In the genomic region with DNA sequence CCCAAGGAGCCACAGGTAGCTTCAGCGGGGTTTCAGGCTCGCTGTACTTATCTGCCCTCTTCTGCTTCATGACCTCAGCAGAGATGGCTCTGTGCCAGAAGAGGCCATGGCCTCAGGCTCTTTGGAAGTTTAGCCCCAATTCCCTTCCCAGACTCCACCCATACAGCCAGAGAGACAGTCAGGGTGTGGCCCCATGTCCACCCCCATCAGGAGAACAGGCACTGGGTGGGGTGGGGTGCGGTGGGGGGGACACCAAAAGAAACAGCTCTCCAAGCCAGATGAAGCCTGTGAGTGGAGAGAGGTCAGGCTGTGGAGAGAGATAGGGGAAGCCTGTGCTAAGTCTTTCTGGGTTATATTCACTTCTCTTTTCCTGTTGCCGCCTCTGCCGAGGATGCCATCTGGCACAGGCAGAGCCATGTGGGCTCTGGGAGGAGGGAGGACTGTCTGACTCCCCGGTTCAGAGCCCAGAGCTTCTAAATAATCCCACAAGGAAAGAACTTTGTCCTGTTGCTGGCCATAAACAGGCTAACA, we compare ENCODE assay signal across 9 mouse cellular contexts. TPM values are rescaled to one million over a fixed set of nuclear protein-coding genes. Genes with fewer than 3 reads are reported as not detected.
DNase-seq lines count a peak whose midpoint lies in the region; ATAC-seq and TF ChIP-seq lines count a peak whose summit lies in the region.
"Had no signal": no experiment of that assay in that cellular context is flagged by ENCODE, and none has a peak within 500 bp of the region (broad histone marks: within the 10 kb centered on the region; RNA-seq: fewer than 3 reads in every experiment).

No protein-coding gene starts in this region.

- H3K4me1 ChIP-seq in embryonic facial prominence, embryonic 10.5 days = peaks cover 38% of the 10 kb centered on the region
- peaks cover 37% of the 10 kb centered on the region for H3K4me1 ChIP-seq in heart, embryonic 12.5 days (replicated peaks)
- peaks cover 25% of the 10 kb centered on the region for H3K4me1 ChIP-seq in kidney, embryonic 15.5 days
- H3K4me1 ChIP-seq in liver, embryonic 14.5 days (replicated peaks; ENCODE audit: control insufficient read depth in 2 of 2, insufficient read depth in 2 of 2, low read length in 1 of 2) = peaks cover 0 to 6% of the 10 kb centered on the region in 2 experiments; a peak in 3 of 4 replicates

- H3K4me2 ChIP-seq in heart, embryonic 12.5 days = peak overlapping the region; percentile 74
- H3K4me2 ChIP-seq in kidney, embryonic 15.5 days = peak overlapping the region; percentile 76
- peak overlapping the region; percentile 30 for H3K4me2 ChIP-seq in liver, embryonic 14.5 days (ENCODE audit: low read depth)

- H3K9ac ChIP-seq in heart, embryonic 12.5 days = peak overlapping the region; percentile 73
- peak overlapping the region; percentile 66 for H3K9ac ChIP-seq in kidney, embryonic 15.5 days
- H3K9ac ChIP-seq in liver, embryonic 14.5 days (replicated peaks) = no peak overlapping the region; the same call in 1 of the 2 replicates

- no peak for TF ChIP-seq EP300 in liver, embryonic 14.5 days (IDR thresholded peaks at IDR 0.05; ENCODE audit: low read depth)

- peak; percentile 30 for ATAC-seq in heart, embryonic 12.5 days (ENCODE audit: insufficient number of reproducible peaks, low FRiP score)
- peak; percentile 29 for ATAC-seq in kidney, embryonic 15.5 days (replicated peaks; ENCODE audit: low FRiP score)
- ATAC-seq in liver, embryonic 14.5 days (ENCODE audit: insufficient read depth) = peak; percentile 62

- no peaks in the 10 kb centered on the region for H3K9me3 ChIP-seq in embryonic facial prominence, embryonic 10.5 days
- no peaks in the 10 kb centered on the region for H3K9me3 ChIP-seq in heart, embryonic 12.5 days (replicated peaks)
- H3K9me3 ChIP-seq in kidney, embryonic 15.5 days (replicated peaks) = no peaks in the 10 kb centered on the region
- H3K9me3 ChIP-seq in liver, embryonic 14.5 days (ENCODE audit: control insufficient read depth, low read length) = no peaks in the 10 kb centered on the region

- no peak for TF ChIP-seq CTCF in liver, embryonic 14.5 days (IDR thresholded peaks at IDR 0.05; ENCODE audit: low read depth)

- H3K27me3 ChIP-seq in embryonic facial prominence, embryonic 10.5 days (replicated peaks; ENCODE audit: low read depth, poor library complexity, severe bottlenecking) = peaks cover 33% of the 10 kb centered on the region
- H3K27me3 ChIP-seq in heart, embryonic 12.5 days (replicated peaks) = peaks cover 14% of the 10 kb centered on the region
- H3K27me3 ChIP-seq in kidney, embryonic 15.5 days = peaks cover 5% of the 10 kb centered on the region
- no peaks in the 10 kb centered on the region; the same call in 1 of the 2 replicates for H3K27me3 ChIP-seq in liver, embryonic 14.5 days (ENCODE audit: control insufficient read depth, insufficient read depth, low read length)

- peaks cover 30% of the 10 kb centered on the region for H3K36me3 ChIP-seq in embryonic facial prominence, embryonic 10.5 days (replicated peaks)
- H3K36me3 ChIP-seq in heart, embryonic 12.5 days = peaks cover 32% of the 10 kb centered on the region
- peaks cover 15% of the 10 kb centered on the region for H3K36me3 ChIP-seq in kidney, embryonic 15.5 days
- no peaks in the 10 kb centered on the region for H3K36me3 ChIP-seq in liver, embryonic 14.5 days (replicated peaks; ENCODE audit: control insufficient read depth, insufficient read depth, low read depth)

- DNase-seq in 416B (ENCODE audit: low read depth) (peak; percentile 87), NIH3T3 (ENCODE audit: low read depth) (peak; percentile 72)
- DNase-seq in embryonic facial prominence, embryonic 10.5 days (ENCODE audit: low spot score) = peak; percentile 33
- peak in 2 of 3 experiments; percentile 31 to 33 for DNase-seq in liver, embryonic 14.5 days (ENCODE audit: low read depth in 3 of 3, low spot score in 3 of 3)
- peak; percentile 54 for DNase-seq in naive thymus-derived CD4-positive, alpha-beta T cell, adult 2 months (ENCODE audit: low read depth)
- DNase-seq in thymus, postnatal 4 days = peak; percentile 54

- WGBS in embryonic facial prominence, embryonic 10.5 days = 55% methylated on average over 6 of the region's 6 CpGs
- 10% methylated on average over 6 of the region's 6 CpGs for whole genome bisulfite sequencing in heart, embryonic 12.5 days
- WGBS in kidney, embryonic 15.5 days = 15% methylated on average over 6 of the region's 6 CpGs
- 4% methylated on average over 6 of the region's 6 CpGs for WGBS in liver, embryonic 14.5 days (ENCODE audit: insufficient replicate concordance)

- H3K4me3 ChIP-seq in embryonic facial prominence, embryonic 10.5 days = peak overlapping the region; percentile 55
- H3K4me3 ChIP-seq in heart, embryonic 12.5 days = peak overlapping the region; percentile 53
- peak overlapping the region; percentile 50 for H3K4me3 ChIP-seq in kidney, embryonic 15.5 days (replicated peaks)
- H3K4me3 ChIP-seq in liver, embryonic 14.5 days (ENCODE audit: insufficient read depth in 1 of 2, low read depth in 2 of 2, low read length in 2 of 2) = peak overlapping the region; percentile 27 to 40

- H3K27ac ChIP-seq in embryonic facial prominence, embryonic 10.5 days (replicated peaks) = peak overlapping the region; percentile 81
- H3K27ac ChIP-seq in heart, embryonic 12.5 days (ENCODE audit: poor library complexity, severe bottlenecking) = peak overlapping the region; percentile 83
- H3K27ac ChIP-seq in kidney, embryonic 15.5 days = peak overlapping the region; percentile 85
- H3K27ac ChIP-seq in liver, embryonic 14.5 days = no peak overlapping the region

RNA-seq across cellular contexts. Expression of gene Calhm2, which starts 1.0 kb away (rescaled TPM):
- polyA plus RNA-seq in embryonic facial prominence, embryonic 10.5 days (2016; fragmentation: Nextera tagmentation; extraction: Ambion mirVana) = 2.8 TPM in 2 replicates
- 5.8 and 6.1 TPM in 2 replicates for polyA plus RNA-seq in heart, embryonic 12.5 days (2016; fragmentation: Nextera tagmentation; extraction: Ambion mirVana)
- 5.7 and 7.2 TPM in 2 replicates for polyA plus RNA-seq in kidney, embryonic 15.5 days (2015; fragmentation: Nextera tagmentation; extraction: Ambion mirVana)
- 1.4 and 1.5 TPM in 2 replicates for polyA plus RNA-seq in liver, embryonic 14.5 days (2012; rRNA removed)
- polyA plus RNA-seq in liver, embryonic 14.5 days (2014; fragmentation: Nextera tagmentation; extraction: Ambion mirVana) = 0.29 and 0.48 TPM in 2 replicates

RNA-seq across cellular contexts. Expression of gene Calhm1, which starts 6.9 kb away (rescaled TPM):
- not detected in 2 replicates for polyA plus RNA-seq in embryonic facial prominence, embryonic 10.5 days (2016; fragmentation: Nextera tagmentation; extraction: Ambion mirVana)
- not detected in 2 replicates for polyA plus RNA-seq in heart, embryonic 12.5 days (2016; fragmentation: Nextera tagmentation; extraction: Ambion mirVana)
- polyA plus RNA-seq in kidney, embryonic 15.5 days (2015; fragmentation: Nextera tagmentation; extraction: Ambion mirVana) = not detected in 2 replicates
- polyA plus RNA-seq in liver, embryonic 14.5 days (2012; rRNA removed) = not detected in 2 replicates
- not detected in 2 replicates for polyA plus RNA-seq in liver, embryonic 14.5 days (2014; fragmentation: Nextera tagmentation; extraction: Ambion mirVana)
- polyA plus RNA-seq: gonadal fat pad, adult 2 months had no signal

RNA-seq across cellular contexts. Expression of gene Calhm3, which starts 20.4 kb away (rescaled TPM):
- not detected in 2 replicates for polyA plus RNA-seq in embryonic facial prominence, embryonic 10.5 days (2016; fragmentation: Nextera tagmentation; extraction: Ambion mirVana)
- polyA plus RNA-seq in heart, embryonic 12.5 days (2016; fragmentation: Nextera tagmentation; extraction: Ambion mirVana) = not detected in 2 replicates
- polyA plus RNA-seq in kidney, embryonic 15.5 days (2015; fragmentation: Nextera tagmentation; extraction: Ambion mirVana) = not detected in 2 replicates
- polyA plus RNA-seq in liver, embryonic 14.5 days (2012; rRNA removed) = not detected in 2 replicates
- polyA plus RNA-seq in liver, embryonic 14.5 days (2014; fragmentation: Nextera tagmentation; extraction: Ambion mirVana) = not detected in 2 replicates
- polyA plus RNA-seq: gonadal fat pad, adult 2 months had no signal

RNA-seq across cellular contexts. Expression of gene Neurl1a, which starts 41.5 kb away (rescaled TPM):
- polyA plus RNA-seq in embryonic facial prominence, embryonic 10.5 days (2016; fragmentation: Nextera tagmentation; extraction: Ambion mirVana) = 6.4 TPM in 2 replicates
- polyA plus RNA-seq in heart, embryonic 12.5 days (2016; fragmentation: Nextera tagmentation; extraction: Ambion mirVana) = 2.3 and 2.8 TPM in 2 replicates
- polyA plus RNA-seq in kidney, embryonic 15.5 days (2015; fragmentation: Nextera tagmentation; extraction: Ambion mirVana) = 4.8 and 6.5 TPM in 2 replicates
- 0.70 and 0.79 TPM in 2 replicates for polyA plus RNA-seq in liver, embryonic 14.5 days (2012; rRNA removed)
- polyA plus RNA-seq in liver, embryonic 14.5 days (2014; fragmentation: Nextera tagmentation; extraction: Ambion mirVana) = 0.53 and 0.82 TPM in 2 replicates

RNA-seq across cellular contexts. Expression of gene Pdcd11, which starts 46.5 kb away (rescaled TPM):
- 14.6 TPM in 2 replicates for polyA plus RNA-seq in embryonic facial prominence, embryonic 10.5 days (2016; fragmentation: Nextera tagmentation; extraction: Ambion mirVana)
- polyA plus RNA-seq in heart, embryonic 12.5 days (2016; fragmentation: Nextera tagmentation; extraction: Ambion mirVana) = 7.4 and 7.9 TPM in 2 replicates
- 10.0 and 10.5 TPM in 2 replicates for polyA plus RNA-seq in kidney, embryonic 15.5 days (2015; fragmentation: Nextera tagmentation; extraction: Ambion mirVana)
- polyA plus RNA-seq in liver, embryonic 14.5 days (2012; rRNA removed) = 5.2 and 8.0 TPM in 2 replicates
- 3.5 and 4.5 TPM in 2 replicates for polyA plus RNA-seq in liver, embryonic 14.5 days (2014; fragmentation: Nextera tagmentation; extraction: Ambion mirVana)

Comparison
In these comparisons a context has a peak if more than half of its experiments do, and no peak if none do; other contexts are left out.
1. DNase-seq: peak in every context shown above with its lines; median percentile 87 in 416B; 72 in NIH3T3; 54 in naive thymus-derived CD4-positive, alpha-beta T cell, adult 2 months; 54 in thymus, postnatal 4 days; 33 in embryonic facial prominence, embryonic 10.5 days; 32 in liver, embryonic 14.5 days.